Mouse (Mus musculus): ENCODE results near the gene Csnk2a1.

- TF ChIP-seq EP300 (IDR thresholded peaks at IDR 0.05; ENCODE audit: low read depth) (peak; percentile 22; the same call in 1 of the 2 replicates), CTCF (IDR thresholded peaks at IDR 0.05; ENCODE audit: low read depth) (no peak)
These were observed at the start of gene Csnk2a1 for GRCm38 (mm10) chr2:152226248-152227050.
